Mouse (Mus musculus) midbrain, embryonic 13.5 days (tissue): ENCODE measurements around the gene A330070K13Rik. TPM values are rescaled to one million over a fixed set of nuclear protein-coding genes. Genes with fewer than 3 reads are reported as not detected.
A peak's percentile ranks its signal among the peaks of the same experiment; 100 is the strongest.

Source experiments
- ATAC-seq: fragments of 200-750 bp; cut with Nextera tagmentation; 2 replicates; pipeline ENCODE4 v1.8.0; 2017; ENCODE audit warnings: mild to moderate bottlenecking, moderate TSS enrichment, moderate library complexity
- H3K27ac ChIP-seq: fragments of 300-500 bp; sonication (generic); 2 replicates; pipeline ENCODE4 v1.5.1; 2015; ENCODE audit warnings: inconsistent platforms, mild to moderate bottlenecking, moderate library complexity
- H3K27me3 ChIP-seq: fragments of 300-500 bp; sonication (generic); 2 replicates; pipeline ENCODE4 v1.6.1; 2015; ENCODE audit warnings: mild to moderate bottlenecking, inconsistent platforms
- H3K36me3 ChIP-seq: fragments of 300-500 bp; sonication (generic); 2 replicates; pipeline ENCODE4 v1.6.1; 2015; ENCODE audit warnings: mild to moderate bottlenecking, inconsistent platforms
- H3K4me1 ChIP-seq: fragments of 300-500 bp; sonication (generic); replicated peaks from 2 replicates; pipeline ENCODE4 v1.6.1; 2015; ENCODE audit warnings: inconsistent platforms
- H3K4me2 ChIP-seq: fragments of 300-500 bp; sonication (generic); replicated peaks from 2 replicates; pipeline ENCODE4 v1.6.1; 2015; ENCODE audit warnings: moderate library complexity, mild to moderate bottlenecking, inconsistent platforms
- H3K4me3 ChIP-seq: fragments of 300-500 bp; sonication (generic); replicated peaks from 2 replicates; pipeline ENCODE4 v1.5.1; 2015; ENCODE audit warnings: mild to moderate bottlenecking, inconsistent platforms
- H3K9ac ChIP-seq: fragments of 300-500 bp; sonication (generic); replicated peaks from 2 replicates; pipeline ENCODE4 v1.6.1; 2015; ENCODE audit warnings: mild to moderate bottlenecking, inconsistent platforms
- H3K9me3 ChIP-seq: fragments of 300-500 bp; sonication (generic); 2 replicates; pipeline ENCODE4 v1.6.1; 2016; ENCODE audit warnings: mild to moderate bottlenecking, inconsistent platforms
- WGBS: fragments of 180-500 bp; shearing (Covaris S2); methylation state at CpG from one replicate; pipeline ENCODE4 v1.1.7; 2015; 5-methylcytosine and 5-hydroxymethylcytosine counted together
- polyA plus RNA-seq: library from polyadenylated mRNA; unstranded; fragments of >200 nt; fragmentation: Nextera tagmentation; extraction: Ambion mirVana; gene quantifications from 2 replicates; pipeline ENCODE4 v1.2.1, GENCODE M21; 2015

The A330070K13Rik gene
- polyA plus RNA-seq = not detected in 2 replicates

DNA sequence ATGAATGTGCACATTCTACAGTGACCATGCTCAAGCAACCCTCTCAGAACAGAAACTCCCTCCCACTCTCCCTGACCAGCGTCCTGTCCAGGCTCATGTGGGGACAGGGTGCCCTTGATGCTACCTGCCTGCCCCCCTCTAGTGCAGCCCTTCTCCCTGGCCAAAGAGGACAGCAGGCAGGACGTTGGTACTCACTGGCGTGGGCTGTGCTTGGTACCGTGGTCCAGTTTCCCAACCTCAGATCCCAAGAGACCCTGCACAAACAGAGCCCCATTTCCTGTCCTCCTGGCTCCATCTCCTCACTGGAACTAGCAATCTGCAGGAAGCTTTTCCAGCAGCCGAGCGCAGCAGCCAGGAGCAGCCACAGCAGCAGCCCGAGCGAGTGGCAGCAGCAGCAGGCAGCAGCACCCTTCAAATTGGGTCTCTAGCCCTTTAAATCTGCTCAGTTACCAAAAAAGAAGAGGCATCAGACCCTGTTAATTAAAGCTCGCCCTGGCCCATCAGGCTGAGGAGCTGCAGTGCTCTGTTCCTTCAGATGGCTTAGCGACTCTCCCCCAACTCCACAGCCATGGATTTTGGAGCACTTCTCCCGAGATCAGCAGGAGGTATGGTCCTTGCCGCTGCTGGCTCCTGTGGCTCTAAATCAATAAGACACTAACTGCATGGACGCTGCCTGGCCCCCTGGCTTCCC lies at the start of gene A330070K13Rik:
Gene A330070K13Rik, minus strand, starts transcription at position 410 of the 691 bp plus-strand sequence.
- Histone ChIP-seq H3K4me1 (peaks cover 12% of the 10 kb centered on the region), H3K4me3 (peak within 1 kb of the TSS; percentile 22; the same call in 1 of the 2 replicates), H3K27me3 (no peaks in the 10 kb centered on the region), H3K27ac (no peak within 1 kb of the TSS), H3K4me2 (peak within 1 kb of the TSS; percentile 47), H3K36me3 (no peaks in the 10 kb centered on the region), H3K9ac (no peak within 1 kb of the TSS; the same call in 1 of the 2 replicates), H3K9me3 (no peaks in the 10 kb centered on the region)
- WGBS = 15% methylated on average over 13 of the region's 13 CpGs
- no peak for ATAC-seq

GRCm38 (mm10) chr5:130411516-130411915 lies 27.1 kb upstream of the A330070K13Rik start:
- WGBS = 95% methylated on average over 17 of the region's 17 CpGs

DNA sequence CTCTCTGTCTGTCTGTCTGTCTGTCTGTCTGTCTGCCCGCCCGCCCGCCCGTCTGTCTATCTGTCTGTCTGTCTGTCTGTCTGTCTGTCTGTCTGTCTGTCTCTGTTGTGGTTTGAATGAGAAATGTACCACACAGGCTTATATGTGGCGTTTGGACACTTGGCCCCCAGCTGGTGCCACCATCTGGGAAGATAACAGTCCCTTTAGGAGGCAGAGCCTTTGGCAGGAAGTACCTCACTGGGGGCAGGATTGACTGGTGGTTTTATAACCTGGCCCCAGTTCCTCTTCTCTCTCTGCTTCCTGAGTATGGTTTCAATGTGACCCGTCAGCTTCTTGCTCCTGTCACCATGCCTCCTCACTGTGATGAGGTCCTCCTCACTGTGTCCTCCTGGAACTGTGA lies 25.3 kb upstream of the A330070K13Rik start:
- no peak for ATAC-seq
- no peaks in the 10 kb centered on the region for H3K27me3 ChIP-seq
- WGBS = 91% methylated on average over 6 of the region's 6 CpGs

More at GRCm38 (mm10) chr5:130411516-130411915, 27.1 kb upstream of the A330070K13Rik start:
- peaks cover 3% of the 10 kb centered on the region; the same call in 1 of the 2 replicates for H3K9me3 ChIP-seq
- H3K27ac ChIP-seq = no peak overlapping the region
- H3K36me3 ChIP-seq = no peaks in the 10 kb centered on the region
- H3K4me3 ChIP-seq = no peak overlapping the region
- H3K27me3 ChIP-seq = no peaks in the 10 kb centered on the region
- no peak overlapping the region for H3K9ac ChIP-seq
- H3K4me2 ChIP-seq = no peak overlapping the region
- ATAC-seq = no peak
- no peaks in the 10 kb centered on the region for H3K4me1 ChIP-seq

GRCm38 (mm10) chr5:130405201-130405600 lies 20.8 kb upstream of the A330070K13Rik start:
- Histone ChIP-seq H3K27ac (no peak overlapping the region), H3K4me1 (no peaks in the 10 kb centered on the region), H3K4me2 (no peak overlapping the region), H3K36me3 (no peaks in the 10 kb centered on the region), H3K27me3 (no peaks in the 10 kb centered on the region), H3K9me3 (peaks cover 5% of the 10 kb centered on the region; the same call in 1 of the 2 replicates), H3K9ac (no peak overlapping the region), H3K4me3 (no peak overlapping the region)
- ATAC-seq = no peak
- WGBS = 48% methylated on average over 1 of the region's 1 CpGs

More for the DNA sequence above, 25.3 kb upstream of the A330070K13Rik start:
- no peak overlapping the region for H3K4me3 ChIP-seq
- no peak overlapping the region for H3K9ac ChIP-seq
- H3K4me2 ChIP-seq = no peak overlapping the region
- no peaks in the 10 kb centered on the region for H3K36me3 ChIP-seq
- H3K9me3 ChIP-seq = peaks cover 3% of the 10 kb centered on the region; the same call in 1 of the 2 replicates
- H3K27ac ChIP-seq = no peak overlapping the region
- H3K4me1 ChIP-seq = no peaks in the 10 kb centered on the region

GRCm38 (mm10) chr5:130400136-130400917 lies 15.9 kb upstream of the A330070K13Rik start:
- Histone ChIP-seq H3K4me1 (no peaks in the 10 kb centered on the region), H3K27me3 (no peaks in the 10 kb centered on the region), H3K9me3 (peaks cover 5% of the 10 kb centered on the region; the same call in 1 of the 2 replicates), H3K4me2 (no peak overlapping the region), H3K36me3 (no peaks in the 10 kb centered on the region), H3K4me3 (no peak overlapping the region), H3K9ac (no peak overlapping the region), H3K27ac (no peak overlapping the region)
- 90% methylated on average over 8 of the region's 8 CpGs for WGBS
- ATAC-seq = no peak

- Histone ChIP-seq H3K4me2 (no peak overlapping the region), H3K4me3 (no peak overlapping the region), H3K27ac (no peak overlapping the region), H3K9ac (no peak overlapping the region), H3K4me1 (0 out of 2 replicates have a peak, but pooled peaks cover 7% of the 10 kb centered on the region), H3K36me3 (no peaks in the 10 kb centered on the region), H3K27me3 (no peaks in the 10 kb centered on the region), H3K9me3 (no peaks in the 10 kb centered on the region)
- WGBS = 77% methylated on average over 6 of the region's 6 CpGs
- ATAC-seq = no peak
Measured at GRCm38 (mm10) chr5:130395142-130395541, 10.7 kb upstream of the A330070K13Rik start.

DNA sequence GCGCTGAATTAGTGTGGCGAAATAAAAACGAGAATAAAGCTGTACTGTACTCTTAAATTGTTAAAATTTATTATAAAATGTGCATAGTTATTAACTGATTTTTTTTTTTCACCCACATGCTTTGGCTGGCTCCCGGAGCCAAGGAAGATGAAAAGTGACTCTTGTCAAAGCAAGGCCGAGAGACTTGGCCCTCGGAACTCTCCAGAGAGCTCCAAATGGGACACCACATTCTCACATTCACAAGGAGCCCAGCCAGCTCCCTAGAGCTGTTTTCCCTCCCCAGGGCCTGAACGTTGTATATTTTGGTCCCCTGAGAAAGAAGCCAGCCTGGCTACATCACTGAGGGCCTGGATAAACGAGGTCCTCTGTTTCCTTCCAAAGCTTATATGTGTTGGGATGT lies 10.0 kb upstream of the A330070K13Rik start:
- 79% methylated on average over 8 of the region's 8 CpGs for WGBS
- H3K4me1 ChIP-seq = 0 out of 2 replicates have a peak, but pooled peaks cover 7% of the 10 kb centered on the region
- no peaks in the 10 kb centered on the region for H3K27me3 ChIP-seq
- H3K4me3 ChIP-seq = no peak overlapping the region
- ATAC-seq = no peak
- H3K9me3 ChIP-seq = no peaks in the 10 kb centered on the region
- no peak overlapping the region for H3K27ac ChIP-seq
- H3K9ac ChIP-seq = no peak overlapping the region
- no peak overlapping the region for H3K4me2 ChIP-seq
- H3K36me3 ChIP-seq = no peaks in the 10 kb centered on the region

- Histone ChIP-seq H3K4me1 (0 out of 2 replicates have a peak, but pooled peaks cover 7% of the 10 kb centered on the region), H3K4me3 (no peak overlapping the region), H3K4me2 (no peak overlapping the region), H3K27ac (no peak overlapping the region), H3K36me3 (no peaks in the 10 kb centered on the region), H3K27me3 (no peaks in the 10 kb centered on the region), H3K9ac (no peak overlapping the region), H3K9me3 (no peaks in the 10 kb centered on the region)
- no peak for ATAC-seq
- 56% methylated on average over 8 of the region's 8 CpGs for WGBS
Measured at GRCm38 (mm10) chr5:130393618-130394355, 9.4 kb upstream of the A330070K13Rik start.

GRCm38 (mm10) chr5:130386418-130386817 lies 2.0 kb upstream of the A330070K13Rik start:
- H3K9me3 ChIP-seq = no peaks in the 10 kb centered on the region
- no peak overlapping the region for H3K27ac ChIP-seq
- no peak overlapping the region for H3K4me2 ChIP-seq
- 53% methylated on average over 7 of the region's 7 CpGs for WGBS
- H3K4me1 ChIP-seq = peaks cover 12% of the 10 kb centered on the region
- H3K9ac ChIP-seq = no peak overlapping the region
- no peaks in the 10 kb centered on the region for H3K36me3 ChIP-seq
- no peak for ATAC-seq
- no peaks in the 10 kb centered on the region for H3K27me3 ChIP-seq
- no peak overlapping the region for H3K4me3 ChIP-seq

DNA sequence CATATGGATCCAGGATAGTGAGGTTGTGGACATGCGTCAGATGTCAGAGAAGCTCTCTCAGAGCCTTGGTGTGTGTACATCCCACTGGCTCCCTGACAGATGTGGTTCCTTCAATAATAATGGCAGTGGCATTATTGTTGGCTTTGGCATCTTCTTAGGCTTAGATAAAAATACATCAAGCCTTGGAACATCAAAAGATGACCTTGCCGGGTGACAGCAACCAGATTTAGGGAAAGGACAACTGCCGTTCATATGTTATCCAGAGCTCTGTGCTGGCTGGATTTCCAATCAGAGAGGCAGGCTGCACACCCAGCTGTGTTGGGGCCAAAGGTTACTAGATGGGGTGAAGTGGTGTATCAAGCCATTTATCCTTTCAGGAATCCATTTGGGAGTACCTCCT lies 9.0 kb downstream of the A330070K13Rik start:
- ATAC-seq = no peak
- H3K9me3 ChIP-seq = no peaks in the 10 kb centered on the region
- WGBS = 85% methylated on average over 3 of the region's 3 CpGs
- no peak overlapping the region for H3K27ac ChIP-seq
- H3K36me3 ChIP-seq = no peaks in the 10 kb centered on the region
- H3K4me3 ChIP-seq = no peak overlapping the region
- no peaks in the 10 kb centered on the region for H3K27me3 ChIP-seq
- H3K4me1 ChIP-seq = no peaks in the 10 kb centered on the region
- no peak overlapping the region for H3K9ac ChIP-seq
- no peak overlapping the region for H3K4me2 ChIP-seq

DNA sequence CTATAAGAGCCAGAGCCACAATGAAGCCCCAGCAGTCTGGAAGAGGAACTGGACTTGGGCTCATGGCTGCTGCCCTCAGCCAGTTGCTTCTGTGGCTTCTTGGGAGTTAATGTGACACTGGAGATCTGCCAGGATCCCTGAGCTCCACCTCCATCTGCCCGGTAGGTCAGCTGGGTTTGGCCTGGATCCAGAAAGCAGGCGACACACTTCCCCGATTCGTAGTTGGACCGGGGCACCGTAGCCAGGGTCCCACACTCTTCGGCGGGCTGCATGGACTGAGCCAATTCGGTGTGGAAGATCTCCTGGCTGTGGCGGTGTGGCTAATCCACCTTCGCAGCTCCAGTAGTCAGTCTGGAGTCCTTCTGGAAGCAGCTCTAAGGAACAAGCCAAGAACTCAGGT lies 15.2 kb downstream of the A330070K13Rik start, which contains the start of gene Caln1:
Gene Caln1, plus strand, starts transcription at position 219 of the 400 bp plus-strand sequence.
- H3K27me3 ChIP-seq = no peaks in the 10 kb centered on the region
- no peaks in the 10 kb centered on the region for H3K36me3 ChIP-seq
- H3K27ac ChIP-seq = no peak within 1 kb of the TSS
- no peak within 1 kb of the TSS for H3K4me3 ChIP-seq
- H3K9ac ChIP-seq = no peak within 1 kb of the TSS
- H3K4me1 ChIP-seq = no peaks in the 10 kb centered on the region
- no peak for ATAC-seq
- H3K9me3 ChIP-seq = no peaks in the 10 kb centered on the region
- no peak within 1 kb of the TSS for H3K4me2 ChIP-seq
- WGBS = 85% methylated on average over 11 of the region's 11 CpGs
